In genomic region chr3:85601841-85602305, GRCm38 (mm10) we compare ENCODE assay signal across 8 mouse cellular contexts. TPM values are rescaled to one million over a fixed set of nuclear protein-coding genes. Genes with fewer than 3 reads are reported as not detected.
DNase-seq lines count a peak whose midpoint lies in the region; ATAC-seq and TF ChIP-seq lines count a peak whose summit lies in the region.
"Had no signal": no experiment of that assay in that cellular context is flagged by ENCODE, and none has a peak within 500 bp of the region (broad histone marks: within the 10 kb centered on the region; RNA-seq: fewer than 3 reads in every experiment).

No protein-coding gene starts in this region.

- no peak for ATAC-seq in lung, embryonic 14.5 days (ENCODE audit: insufficient read depth)
- ATAC-seq in forebrain, embryonic 12.5 days (ENCODE audit: low FRiP score): peak; percentile 65
- no peak for ATAC-seq in kidney, embryonic 14.5 days (ENCODE audit: low FRiP score, low TSS enrichment)

- no peak overlapping the region for H3K4me2 ChIP-seq in lung, embryonic 14.5 days
- H3K4me2 ChIP-seq in forebrain, embryonic 12.5 days: no peak overlapping the region
- no peak overlapping the region for H3K4me2 ChIP-seq in kidney, embryonic 14.5 days (replicated peaks; ENCODE audit: low read depth, low read length)

- H3K4me3 ChIP-seq in lung, embryonic 14.5 days (ENCODE audit: low read depth, low read length): no peak overlapping the region
- H3K4me3 ChIP-seq in forebrain, embryonic 12.5 days (replicated peaks): no peak overlapping the region
- H3K4me3 ChIP-seq in left cerebral cortex, adult 2 months: no peak overlapping the region
- H3K4me3 ChIP-seq in kidney, embryonic 14.5 days (ENCODE audit: low read length): no peak overlapping the region

- H3K9ac ChIP-seq in lung, embryonic 14.5 days: no peak overlapping the region
- no peak overlapping the region for H3K9ac ChIP-seq in forebrain, embryonic 12.5 days
- no peak overlapping the region for H3K9ac ChIP-seq in kidney, embryonic 14.5 days (ENCODE audit: low read depth, low read length)

- H3K4me1 ChIP-seq in lung, embryonic 14.5 days (ENCODE audit: insufficient read depth): no peaks in the 10 kb centered on the region
- peaks cover 25% of the 10 kb centered on the region for H3K4me1 ChIP-seq in forebrain, embryonic 12.5 days
- H3K4me1 ChIP-seq in kidney, embryonic 14.5 days (ENCODE audit: control insufficient read depth, insufficient read depth, low read length): no peaks in the 10 kb centered on the region

- 42% methylated on average over 3 of the region's 3 CpGs for WGBS in lung, embryonic 14.5 days
- 38% methylated on average over 3 of the region's 3 CpGs for WGBS in forebrain, embryonic 12.5 days
- 80% methylated on average over 3 of the region's 3 CpGs for WGBS in kidney, embryonic 14.5 days

- H3K36me3 ChIP-seq in lung, embryonic 14.5 days (ENCODE audit: insufficient read depth): no peaks in the 10 kb centered on the region
- H3K36me3 ChIP-seq in forebrain, embryonic 12.5 days (replicated peaks): no peaks in the 10 kb centered on the region; the same call in 1 of the 2 replicates
- H3K36me3 ChIP-seq in kidney, embryonic 14.5 days (ENCODE audit: control insufficient read depth, insufficient read depth, low read length): no peaks in the 10 kb centered on the region

- intact Hi-C loops in left cerebral cortex, adult 2 months (cut with DNase I): no loop called here

- DNase-seq in lung, embryonic 14.5 days: peak; percentile 7
- DNase-seq in lung, postnatal 4 days: no peak
- DNase-seq in cerebellum, postnatal 10 days: peak; percentile 45 to 50
- peak; percentile 25 for DNase-seq in mesoderm, embryonic 11.5 days (ENCODE audit: low read depth, low spot score)
- DNase-seq in left cerebral cortex, adult 2 months (ENCODE audit: extremely low spot score in 1 of 2, low spot score in 2 of 2): no peak
- DNase-seq: thymus, adult 18-20 months had no signal

- H3K27ac ChIP-seq in lung, embryonic 14.5 days (ENCODE audit: low read depth): no peak overlapping the region
- H3K27ac ChIP-seq in forebrain, embryonic 12.5 days: peak overlapping the region; percentile 16; the same call in 1 of the 2 replicates
- H3K27ac ChIP-seq in left cerebral cortex, adult 2 months: no peak overlapping the region
- no peak overlapping the region for H3K27ac ChIP-seq in kidney, embryonic 14.5 days (ENCODE audit: low read depth, low read length)

- H3K27me3 ChIP-seq in lung, embryonic 14.5 days (ENCODE audit: insufficient read depth, low read length): no peaks in the 10 kb centered on the region
- no peaks in the 10 kb centered on the region for H3K27me3 ChIP-seq in forebrain, embryonic 12.5 days
- H3K27me3 ChIP-seq in kidney, embryonic 14.5 days (ENCODE audit: control insufficient read depth, insufficient read depth, low read length): no peaks in the 10 kb centered on the region

- TF ChIP-seq CTCF in lung, embryonic 14.5 days (IDR thresholded peaks at IDR 0.05; ENCODE audit: low read depth): no peak
- TF ChIP-seq CTCF in left cerebral cortex, adult 2 months (IDR thresholded peaks at IDR 0.05): no peak

- no peaks in the 10 kb centered on the region for H3K9me3 ChIP-seq in lung, embryonic 14.5 days (ENCODE audit: low read depth, low read length)
- no peaks in the 10 kb centered on the region for H3K9me3 ChIP-seq in forebrain, embryonic 12.5 days
- no peaks in the 10 kb centered on the region for H3K9me3 ChIP-seq in kidney, embryonic 14.5 days (ENCODE audit: control insufficient read depth, low read length)

RNA-seq across cellular contexts. Expression of gene Gatb, which starts 28.0 kb away (rescaled TPM):
- 18.2 and 21.2 TPM in 2 replicates for polyA plus RNA-seq in lung, embryonic 14.5 days (2014; fragmentation: Nextera tagmentation; extraction: Ambion mirVana)
- 20.3 and 25.3 TPM in 2 replicates for polyA plus RNA-seq in forebrain, embryonic 12.5 days (2016; fragmentation: Nextera tagmentation; extraction: Ambion mirVana)
- total RNA-seq in left cerebral cortex, adult 2 months (2021): 10 to 100 TPM; 20.4 to 20.6 TPM
- polyA plus RNA-seq in kidney, embryonic 14.5 days (2014; fragmentation: Nextera tagmentation; extraction: Ambion mirVana): 17.6 and 26.4 TPM in 2 replicates

Comparison
In these comparisons a context has a peak if more than half of its experiments do, and no peak if none do; other contexts are left out.
1. DNase-seq: peak in lung, embryonic 14.5 days (single experiment), cerebellum, postnatal 10 days (2 of 2) and mesoderm, embryonic 11.5 days (single experiment); none in lung, postnatal 4 days (0 of 2) and left cerebral cortex, adult 2 months (0 of 2).